Mouse (Mus musculus): ENCODE measurements around the gene Bnipl. TPM values are rescaled to one million over a fixed set of nuclear protein-coding genes. Genes with fewer than 3 reads are reported as not detected.

The Bnipl gene
- polyA plus RNA-seq, 1 experiment from 2014 or later = 4.6 TPM

DNA sequence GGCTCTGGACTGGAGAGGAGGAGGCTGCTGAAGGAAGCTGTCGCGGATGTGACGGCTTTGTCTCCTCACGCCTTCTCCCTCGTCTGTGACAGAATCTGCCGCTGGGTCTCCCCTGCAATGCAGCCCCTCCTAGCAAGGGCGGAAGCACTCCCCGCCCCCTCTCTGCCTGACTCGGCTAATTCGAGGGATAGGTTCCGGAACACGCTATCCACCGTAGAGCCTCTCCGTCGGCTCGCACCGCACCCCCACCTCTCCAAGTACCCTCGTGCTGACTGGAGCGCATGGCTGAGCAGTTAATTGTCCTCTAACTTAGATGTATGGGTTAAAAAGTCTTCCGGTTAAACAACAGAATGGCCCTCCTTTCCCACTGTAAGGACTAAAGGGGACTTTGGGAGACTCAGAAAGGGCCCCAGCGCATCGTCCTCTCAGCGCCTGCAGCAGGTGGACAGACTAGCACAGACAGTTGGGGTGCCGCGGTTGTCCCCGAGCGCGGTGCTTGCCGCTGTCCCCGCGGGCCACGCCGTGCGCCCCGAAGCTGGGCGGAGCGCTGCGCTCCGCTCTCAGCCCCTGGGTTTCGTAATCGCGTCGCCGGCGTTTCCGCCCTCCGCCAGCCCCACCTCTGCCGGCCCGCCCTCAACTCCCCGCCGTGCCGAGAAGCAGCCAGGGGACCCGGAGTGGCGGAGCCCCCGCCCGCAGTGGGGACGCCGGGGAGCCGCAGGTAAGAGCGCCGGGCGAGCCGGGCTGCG lies 22.7 kb downstream of the Bnipl start, which contains the start of gene Cdc42se1:
TSS of gene Cdc42se1 (plus strand) at position 585 of the 746 bp plus-strand sequence.
- Histone ChIP-seq H3K36me3 (ENCODE audit: control insufficient read depth, insufficient read depth, low read length) (peaks cover 30% of the 10 kb centered on the region), H3K9me3 (ENCODE audit: control insufficient read depth, low read length) (no peaks in the 10 kb centered on the region), H3K4me2 (ENCODE audit: low read depth, low read length) (peak within 1 kb of the TSS; percentile 88), H3K27me3 (ENCODE audit: control insufficient read depth, insufficient read depth, low read depth, low read length) (no peaks in the 10 kb centered on the region), H3K9ac (ENCODE audit: low read length) (peak within 1 kb of the TSS; percentile 96), H3K4me1 (replicated peaks; ENCODE audit: control insufficient read depth, insufficient read depth, low read length) (peaks cover 32% of the 10 kb centered on the region), H3K27ac (ENCODE audit: low read length) (peak within 1 kb of the TSS; percentile 99), H3K4me3 (ENCODE audit: low read length) (peak within 1 kb of the TSS; percentile 95)
- WGBS = under 1% methylated on average over 64 of the region's 64 CpGs
- ATAC-seq (ENCODE audit: low read depth) = peak; percentile 92

DNA sequence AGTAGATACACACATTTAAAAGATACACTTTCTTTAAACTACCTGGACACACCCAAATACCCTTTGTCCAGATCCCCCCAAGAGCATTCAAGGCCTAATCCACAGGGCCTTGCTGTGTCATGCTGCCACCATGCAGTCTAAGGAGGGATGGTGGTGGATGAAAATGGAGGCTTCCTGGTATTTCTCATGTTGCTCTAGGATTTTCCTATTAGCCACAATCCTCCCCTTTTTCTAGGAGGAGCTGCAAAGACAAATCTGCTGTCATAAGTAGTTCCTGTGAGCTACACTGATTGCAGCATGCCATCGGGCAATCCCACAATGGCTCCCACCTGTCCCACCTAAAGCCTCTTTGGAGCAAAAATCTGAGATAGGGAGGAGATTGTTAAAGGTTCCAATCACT lies 23.8 kb downstream of the Bnipl start:
- Histone ChIP-seq H3K36me3 (ENCODE audit: control insufficient read depth, insufficient read depth, low read length) (peaks cover 21% of the 10 kb centered on the region), H3K4me2 (ENCODE audit: low read depth, low read length) (peak overlapping the region; percentile 88), H3K9ac (ENCODE audit: low read length) (peak overlapping the region; percentile 45), H3K27me3 (ENCODE audit: control insufficient read depth, insufficient read depth, low read depth, low read length) (no peaks in the 10 kb centered on the region), H3K4me3 (ENCODE audit: low read length) (peak overlapping the region; percentile 95), H3K4me1 (replicated peaks; ENCODE audit: control insufficient read depth, insufficient read depth, low read length) (peaks cover 32% of the 10 kb centered on the region), H3K9me3 (ENCODE audit: control insufficient read depth, low read length) (no peaks in the 10 kb centered on the region), H3K27ac (ENCODE audit: low read length) (0 out of 2 replicates have a peak overlapping the region, but pooled peaks have one; percentile 21)
- no peak for ATAC-seq (ENCODE audit: low read depth)
- 5% methylated on average over 1 of the region's 1 CpGs for WGBS

DNA sequence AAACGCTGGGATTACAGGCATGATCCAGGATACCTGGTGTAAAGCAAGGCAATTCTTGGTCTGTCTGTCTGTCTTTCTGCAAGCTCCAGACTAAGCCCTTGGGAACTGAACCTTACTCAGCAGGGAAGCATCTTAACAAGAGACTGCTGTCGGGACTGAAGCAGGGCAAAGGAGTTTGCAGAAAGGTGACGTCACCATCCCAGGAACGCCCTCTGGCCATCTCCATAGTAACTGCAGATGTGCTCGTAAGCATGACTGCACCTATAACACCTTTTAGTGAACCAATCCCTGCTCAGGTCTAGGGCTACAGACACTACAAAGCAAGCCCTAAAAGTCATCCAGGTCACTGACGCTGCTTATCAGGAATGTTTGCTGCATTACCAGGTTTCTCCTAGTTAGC lies 26.7 kb downstream of the Bnipl start:
- H3K27ac ChIP-seq (ENCODE audit: low read length) = no peak overlapping the region
- peaks cover 18% of the 10 kb centered on the region for H3K36me3 ChIP-seq (ENCODE audit: control insufficient read depth, insufficient read depth, low read length)
- H3K9me3 ChIP-seq (ENCODE audit: control insufficient read depth, low read length) = no peaks in the 10 kb centered on the region
- peaks cover 13% of the 10 kb centered on the region for H3K4me1 ChIP-seq (replicated peaks; ENCODE audit: control insufficient read depth, insufficient read depth, low read length)
- H3K27me3 ChIP-seq (ENCODE audit: control insufficient read depth, insufficient read depth, low read depth, low read length) = no peaks in the 10 kb centered on the region
- H3K4me2 ChIP-seq (ENCODE audit: low read depth, low read length) = no peak overlapping the region
- H3K4me3 ChIP-seq (ENCODE audit: low read length) = no peak overlapping the region
- WGBS = 43% methylated on average over 6 of the region's 6 CpGs
- H3K9ac ChIP-seq (ENCODE audit: low read length) = no peak overlapping the region
- ATAC-seq (ENCODE audit: low read depth) = no peak

DNA sequence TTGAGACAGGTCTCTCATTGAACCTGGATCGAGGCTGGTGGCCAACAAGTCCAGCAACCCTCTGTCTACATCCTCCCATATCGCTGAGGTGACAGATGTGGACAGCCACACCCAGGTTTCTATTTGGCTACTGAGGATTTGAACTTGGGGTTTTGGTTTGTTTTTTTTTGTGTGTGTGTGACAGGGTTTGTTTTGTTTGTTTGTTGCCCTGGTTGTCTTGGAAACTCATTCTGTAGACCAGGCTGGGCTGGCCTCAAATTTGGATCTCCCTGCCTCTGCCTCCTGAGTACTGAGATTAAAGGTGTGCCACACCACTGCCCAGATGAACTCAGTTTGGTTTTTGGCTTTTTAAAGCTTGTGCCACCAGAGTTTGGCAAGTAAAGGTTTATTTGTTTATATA lies 28.0 kb downstream of the Bnipl start:
- no peak for ATAC-seq (ENCODE audit: low read depth)
- Histone ChIP-seq H3K9ac (ENCODE audit: low read length) (no peak overlapping the region), H3K27ac (ENCODE audit: low read length) (no peak overlapping the region), H3K4me3 (ENCODE audit: low read length) (no peak overlapping the region), H3K27me3 (ENCODE audit: control insufficient read depth, insufficient read depth, low read depth, low read length) (no peaks in the 10 kb centered on the region), H3K4me1 (replicated peaks; ENCODE audit: control insufficient read depth, insufficient read depth, low read length) (peaks cover 13% of the 10 kb centered on the region), H3K36me3 (ENCODE audit: control insufficient read depth, insufficient read depth, low read length) (peaks cover 18% of the 10 kb centered on the region), H3K4me2 (ENCODE audit: low read depth, low read length) (no peak overlapping the region), H3K9me3 (ENCODE audit: control insufficient read depth, low read length) (no peaks in the 10 kb centered on the region)
- WGBS = 93% methylated on average over 2 of the region's 2 CpGs

DNA sequence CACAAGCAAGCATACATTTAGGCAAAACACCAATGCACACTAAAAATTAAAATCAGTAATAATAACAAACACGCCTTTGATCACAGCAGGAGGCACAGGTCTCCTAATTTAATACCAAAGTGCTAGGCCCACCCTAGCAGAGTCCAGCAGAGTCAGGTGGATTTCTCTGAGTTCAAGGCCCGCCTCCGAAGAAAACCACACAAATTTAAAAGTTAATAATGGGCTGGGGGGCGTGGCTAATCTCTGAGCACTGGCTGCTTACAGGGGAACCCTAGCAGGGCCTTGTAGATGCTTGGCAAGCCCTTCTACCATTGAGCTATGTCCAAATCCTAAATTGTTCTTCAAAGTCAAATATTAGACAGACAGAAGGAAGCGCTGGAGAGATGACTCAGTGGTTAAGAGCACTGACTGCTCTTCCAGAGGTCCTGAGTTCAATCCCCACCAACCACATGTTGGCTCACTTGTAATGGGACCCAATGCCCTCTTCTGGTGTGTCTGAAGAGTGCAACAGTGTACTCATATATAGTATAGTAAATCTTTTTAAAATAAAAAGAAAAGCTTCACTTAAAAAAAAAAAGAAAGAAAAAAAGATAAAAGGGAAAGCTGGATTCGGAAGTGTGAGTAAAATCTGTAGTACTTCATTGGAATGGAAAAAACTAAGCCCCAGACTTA lies 32.4 kb downstream of the Bnipl start:
- Histone ChIP-seq H3K9ac (ENCODE audit: low read length) (peak overlapping the region; percentile 99), H3K27ac (ENCODE audit: low read length) (peak overlapping the region; percentile 100), H3K36me3 (ENCODE audit: control insufficient read depth, insufficient read depth, low read length) (peaks cover 14% of the 10 kb centered on the region), H3K27me3 (ENCODE audit: control insufficient read depth, insufficient read depth, low read depth, low read length) (no peaks in the 10 kb centered on the region), H3K4me3 (ENCODE audit: low read length) (peak overlapping the region; percentile 72), H3K4me2 (ENCODE audit: low read depth, low read length) (peak overlapping the region; percentile 59), H3K4me1 (replicated peaks; ENCODE audit: control insufficient read depth, insufficient read depth, low read length) (peaks cover 7% of the 10 kb centered on the region), H3K9me3 (ENCODE audit: control insufficient read depth, low read length) (no peaks in the 10 kb centered on the region)
- no peak for ATAC-seq (ENCODE audit: low read depth)
- WGBS = 70% methylated on average over 6 of the region's 6 CpGs

DNA sequence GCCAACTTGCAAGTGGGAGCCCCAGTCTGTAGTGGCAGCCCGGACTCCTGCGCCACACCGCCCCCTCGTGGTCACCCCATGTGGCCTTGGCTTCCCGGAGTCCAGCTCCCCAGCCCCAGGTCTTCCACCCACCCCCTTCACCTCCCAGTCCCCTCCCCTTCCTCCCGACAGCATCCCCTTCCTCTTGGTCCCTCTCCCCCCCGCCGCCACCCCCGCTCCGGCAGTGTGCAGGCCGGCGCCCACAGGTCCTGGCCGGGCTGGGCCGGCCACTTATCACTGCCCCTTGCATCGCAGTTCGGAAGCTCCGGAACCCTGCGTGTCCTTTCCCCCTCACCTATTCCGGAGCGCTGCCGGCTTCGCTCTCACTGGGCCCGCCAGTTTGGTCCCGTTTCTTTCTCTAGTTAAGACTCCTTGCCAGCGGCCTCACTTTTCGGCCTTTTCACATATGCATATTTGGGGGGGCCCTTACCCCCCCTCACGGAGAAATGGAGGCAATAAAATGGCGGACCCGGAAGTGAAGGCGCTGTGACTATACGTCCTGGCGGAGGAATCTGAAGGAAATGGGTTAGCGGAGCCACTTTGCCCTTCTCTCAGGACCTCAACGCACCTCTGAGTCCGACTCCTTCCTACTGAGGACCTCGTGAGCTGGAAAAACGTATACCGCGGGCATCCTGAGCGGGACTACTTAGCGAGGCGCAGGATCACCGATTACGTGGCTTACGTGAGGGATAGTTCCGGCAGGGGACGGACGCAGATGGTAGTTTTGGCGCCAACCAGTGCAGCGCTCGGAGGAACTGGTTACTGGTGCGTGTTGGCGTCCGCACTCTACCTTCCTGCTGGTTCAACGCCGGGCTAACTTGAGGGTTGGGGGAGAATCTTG lies 33.5 kb downstream of the Bnipl start, which contains the start of gene Gabpb2:
TSS of gene Gabpb2 (minus strand) at position 662 of the 880 bp plus-strand sequence.
- peak; percentile 94 for ATAC-seq (ENCODE audit: low read depth)
- peak within 1 kb of the TSS; percentile 99 for H3K9ac ChIP-seq (ENCODE audit: low read length)
- peaks cover 9% of the 10 kb centered on the region for H3K36me3 ChIP-seq (ENCODE audit: control insufficient read depth, insufficient read depth, low read length)
- under 1% methylated on average over 51 of the region's 56 CpGs for WGBS
- H3K9me3 ChIP-seq (ENCODE audit: control insufficient read depth, low read length) = no peaks in the 10 kb centered on the region
- peak within 1 kb of the TSS; percentile 59 for H3K4me2 ChIP-seq (ENCODE audit: low read depth, low read length)
- H3K27me3 ChIP-seq (ENCODE audit: control insufficient read depth, insufficient read depth, low read depth, low read length) = no peaks in the 10 kb centered on the region
- H3K4me1 ChIP-seq (replicated peaks; ENCODE audit: control insufficient read depth, insufficient read depth, low read length) = peaks cover 7% of the 10 kb centered on the region
- H3K4me3 ChIP-seq (ENCODE audit: low read length) = peak within 1 kb of the TSS; percentile 72
- peak within 1 kb of the TSS; percentile 100 for H3K27ac ChIP-seq (ENCODE audit: low read length)

DNA sequence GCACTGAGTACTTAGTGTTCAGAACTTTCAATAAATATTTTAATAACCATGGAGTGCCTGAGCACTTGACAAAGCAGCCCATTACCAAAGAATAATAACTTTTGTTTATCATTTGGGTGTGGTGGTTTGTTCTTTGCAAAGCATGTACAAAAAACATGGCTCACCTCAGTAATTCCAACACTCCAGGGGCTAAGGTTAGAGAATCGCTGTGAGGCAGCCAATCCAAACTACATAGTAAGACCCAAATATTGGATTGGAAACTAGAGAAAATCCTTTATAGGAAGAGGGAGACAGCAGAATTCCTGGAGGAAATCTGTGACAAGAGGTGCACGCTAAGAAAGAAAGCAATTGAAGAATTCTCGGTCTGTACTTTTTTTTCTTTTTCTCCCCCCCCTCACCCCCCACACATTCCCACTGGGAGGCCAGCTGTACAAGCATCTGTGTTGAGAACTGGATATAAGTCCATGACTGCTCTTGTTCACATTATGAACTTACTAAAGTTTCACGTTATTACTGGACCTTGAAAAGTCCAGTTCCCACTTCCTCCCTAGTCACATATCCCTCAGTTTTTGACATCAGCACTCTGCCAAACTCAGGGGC lies 34.2 kb downstream of the Bnipl start:
- peak; percentile 39 for ATAC-seq (ENCODE audit: low read depth)
- peaks cover 7% of the 10 kb centered on the region for H3K4me1 ChIP-seq (replicated peaks; ENCODE audit: control insufficient read depth, insufficient read depth, low read length)
- peaks cover 9% of the 10 kb centered on the region for H3K36me3 ChIP-seq (ENCODE audit: control insufficient read depth, insufficient read depth, low read length)
- 6% methylated on average over 4 of the region's 4 CpGs for WGBS
- H3K9me3 ChIP-seq (ENCODE audit: control insufficient read depth, low read length) = no peaks in the 10 kb centered on the region
- no peaks in the 10 kb centered on the region for H3K27me3 ChIP-seq (ENCODE audit: control insufficient read depth, insufficient read depth, low read depth, low read length)
- peak overlapping the region; percentile 100 for H3K27ac ChIP-seq (ENCODE audit: low read length)
- peak overlapping the region; percentile 72 for H3K4me3 ChIP-seq (ENCODE audit: low read length)
- H3K4me2 ChIP-seq (ENCODE audit: low read depth, low read length) = peak overlapping the region; percentile 59
- H3K9ac ChIP-seq (ENCODE audit: low read length) = peak overlapping the region; percentile 99

DNA sequence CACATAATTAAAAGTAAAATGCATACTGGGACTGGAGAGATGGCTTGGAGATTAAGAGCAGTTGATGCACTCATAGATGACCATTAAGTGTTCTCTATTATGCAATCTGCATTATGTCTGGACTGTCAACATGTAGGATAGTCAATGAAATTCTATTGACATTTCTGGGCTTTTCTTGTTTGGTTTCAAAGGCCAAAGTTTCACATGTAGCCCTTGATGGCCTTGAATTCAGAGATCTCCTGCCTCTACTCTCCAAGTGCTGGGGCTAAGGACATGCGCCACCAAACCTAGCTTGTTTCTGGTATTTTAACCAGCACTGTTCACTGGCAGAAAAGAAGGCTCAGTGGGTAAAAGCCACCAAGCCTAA lies 37.4 kb downstream of the Bnipl start:
- Histone ChIP-seq H3K4me1 (replicated peaks; ENCODE audit: control insufficient read depth, insufficient read depth, low read length) (peaks cover 7% of the 10 kb centered on the region), H3K27me3 (ENCODE audit: control insufficient read depth, insufficient read depth, low read depth, low read length) (no peaks in the 10 kb centered on the region), H3K9ac (ENCODE audit: low read length) (no peak overlapping the region), H3K27ac (ENCODE audit: low read length) (no peak overlapping the region), H3K9me3 (ENCODE audit: control insufficient read depth, low read length) (no peaks in the 10 kb centered on the region), H3K36me3 (ENCODE audit: control insufficient read depth, insufficient read depth, low read length) (peaks cover 5% of the 10 kb centered on the region), H3K4me3 (ENCODE audit: low read length) (no peak overlapping the region), H3K4me2 (ENCODE audit: low read depth, low read length) (no peak overlapping the region)
- WGBS = 91% methylated on average over 1 of the region's 1 CpGs
- no peak for ATAC-seq (ENCODE audit: low read depth)
